Mouse (Mus musculus) lung, postnatal 4 days (tissue): ENCODE measurements around the gene Hmgcll1.

Experiments
- DNase-seq, 2 experiments: peaks; one replicate each; pipeline ENCODE4 v3.0.0; 2021

Gene Hmgcll1

DNA sequence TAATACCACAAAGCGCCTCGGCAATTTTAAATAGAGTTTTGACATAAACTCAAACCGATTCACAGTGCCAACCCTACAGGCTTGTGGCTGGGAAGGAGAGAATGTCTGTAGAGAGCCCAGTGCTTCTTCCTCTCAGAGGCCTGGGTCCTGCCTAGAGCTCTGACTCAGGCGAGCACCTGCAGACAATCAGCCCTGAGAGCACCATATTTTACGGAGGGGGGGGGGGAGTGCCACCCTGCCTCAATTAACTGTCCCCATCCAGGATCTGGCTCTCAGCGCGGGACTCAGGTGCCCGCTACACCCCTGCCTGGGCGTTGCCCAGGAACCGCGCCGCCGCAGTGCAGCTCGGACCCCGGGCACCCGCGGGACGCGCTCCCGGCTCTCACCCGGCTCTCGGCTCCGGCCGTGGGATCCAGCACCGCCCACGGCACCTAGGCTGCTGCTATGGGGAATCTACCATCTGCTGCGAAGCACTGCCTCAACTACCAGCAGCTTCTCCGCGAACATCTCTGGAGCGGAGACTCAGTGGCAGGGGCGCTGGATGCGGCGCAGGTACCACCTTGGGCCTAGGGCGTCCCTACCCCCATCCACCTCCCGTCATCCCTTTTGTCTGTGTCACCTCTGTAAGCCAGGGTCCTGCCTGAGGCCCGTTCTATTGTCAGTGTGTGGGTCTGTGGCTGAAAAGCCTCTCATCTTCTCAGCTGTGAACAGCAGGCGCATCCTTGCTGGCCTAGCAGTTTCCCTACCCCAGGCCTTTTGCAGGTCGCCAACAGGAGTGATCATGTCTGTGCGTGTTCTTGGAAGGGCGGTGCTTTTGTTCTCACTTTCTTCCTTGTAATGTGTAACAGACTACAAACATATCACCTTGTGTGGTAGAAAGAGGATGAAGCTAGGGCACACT is at the start of gene Hmgcll1:
Hmgcll1 (plus strand) TSS at position 225 of the 901 bp plus-strand sequence.
- peak; percentile 17 to 39 for DNase-seq

GRCm38 (mm10) chr9:75980097-75980496 is 34.6 kb upstream of the Hmgcll1 start:
- no peak for DNase-seq

- DNase-seq: no peak
Observed at GRCm38 (mm10) chr9:75981139-75981538, 33.5 kb upstream of the Hmgcll1 start.

DNA sequence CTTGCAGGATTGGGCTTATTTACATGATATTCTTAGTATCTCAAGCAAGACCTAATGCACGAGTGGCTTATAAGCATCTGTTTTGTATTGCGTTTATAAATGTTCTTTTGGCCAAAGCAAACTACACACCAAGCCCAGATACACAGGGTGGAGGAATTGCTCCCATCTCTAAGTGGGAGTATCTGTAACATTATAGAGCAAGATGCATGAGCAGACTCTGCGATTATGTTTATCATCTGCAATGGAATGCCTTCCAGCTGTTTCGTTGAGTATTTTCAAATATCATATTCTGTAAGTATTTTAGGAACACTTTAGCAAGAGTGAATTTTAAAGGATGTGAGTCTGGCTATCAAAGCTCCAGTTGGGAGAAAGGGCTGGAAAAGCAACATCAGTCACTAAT is 25.2 kb upstream of the Hmgcll1 start:
- DNase-seq: no peak

DNA sequence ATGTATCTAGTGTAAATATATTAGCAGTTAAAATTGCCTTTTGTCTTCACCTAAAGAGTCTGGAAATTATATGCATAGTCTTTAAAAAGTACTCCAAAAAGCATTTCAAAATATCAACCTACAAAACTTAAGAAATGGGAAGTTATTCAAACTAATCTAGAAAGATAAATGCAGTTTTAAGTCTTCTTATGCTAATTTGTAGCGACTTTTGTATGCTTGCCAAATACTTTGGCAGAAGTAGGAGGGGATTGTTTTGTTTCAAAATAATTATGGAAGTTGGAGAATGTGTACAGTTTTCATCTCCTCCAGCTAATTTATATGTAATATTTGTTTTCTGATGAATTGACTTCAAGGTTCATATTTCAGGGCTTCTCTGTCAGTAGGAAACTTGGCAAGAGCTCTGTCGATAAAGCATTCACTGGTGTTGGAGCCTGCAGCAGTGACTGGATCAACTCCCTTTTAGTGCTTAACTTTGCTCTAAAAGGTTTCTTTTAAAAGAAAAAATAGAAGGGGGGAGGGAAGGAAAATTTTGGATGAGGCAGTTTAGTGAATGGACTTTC is 15.8 kb upstream of the Hmgcll1 start:
- no peak for DNase-seq

DNA sequence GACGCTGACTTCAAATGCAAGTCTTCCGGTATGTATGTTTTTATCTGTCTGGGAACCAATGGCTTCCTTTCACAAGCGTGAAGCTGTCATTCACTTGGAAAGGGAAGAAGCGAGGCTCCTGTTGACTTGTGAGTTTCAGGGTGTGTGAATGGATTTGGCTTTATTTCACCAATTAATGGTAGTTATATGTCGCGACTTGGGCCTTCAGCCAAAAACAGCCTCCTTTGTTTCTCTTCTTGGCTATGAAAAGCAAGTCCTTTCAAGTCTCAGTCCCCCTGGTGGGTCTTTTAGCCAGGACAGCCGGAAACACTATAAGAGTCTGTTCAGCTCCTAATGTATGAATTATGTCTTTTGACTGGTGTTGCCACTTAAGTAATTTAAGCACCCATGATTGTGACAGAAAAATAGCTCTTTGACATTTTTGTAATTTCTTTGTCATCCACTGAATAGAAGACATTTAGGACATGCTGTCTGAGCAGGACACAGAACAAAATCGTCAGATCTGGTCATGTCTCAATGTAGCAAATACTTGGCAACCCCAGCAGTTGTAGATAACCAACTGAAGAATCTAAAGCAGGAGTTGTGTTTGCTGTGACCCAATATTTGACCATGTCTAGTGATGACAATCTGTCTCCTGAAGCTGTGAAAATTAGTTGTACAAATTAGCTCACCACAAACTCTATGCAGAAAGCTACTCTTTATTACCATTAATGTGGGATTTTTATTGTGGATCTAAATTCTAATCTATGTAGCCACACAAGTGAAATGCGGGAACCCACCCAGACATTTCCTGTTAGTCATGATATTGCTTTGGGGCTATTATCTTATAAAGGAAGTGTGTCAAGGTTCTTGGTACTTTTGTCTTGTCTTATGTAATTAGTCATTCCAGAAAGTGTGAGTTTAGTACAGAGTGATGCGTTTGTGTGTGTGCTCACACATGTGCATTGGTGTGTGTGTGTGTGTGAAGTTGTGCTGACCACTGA is 13.5 kb upstream of the Hmgcll1 start:
- no peak for DNase-seq

GRCm38 (mm10) chr9:76003066-76003465 is 11.6 kb upstream of the Hmgcll1 start:
- no peak for DNase-seq

- peak; percentile 31 to 39 for DNase-seq
Observed at GRCm38 (mm10) chr9:76003637-76004036, 11.0 kb upstream of the Hmgcll1 start.

DNA sequence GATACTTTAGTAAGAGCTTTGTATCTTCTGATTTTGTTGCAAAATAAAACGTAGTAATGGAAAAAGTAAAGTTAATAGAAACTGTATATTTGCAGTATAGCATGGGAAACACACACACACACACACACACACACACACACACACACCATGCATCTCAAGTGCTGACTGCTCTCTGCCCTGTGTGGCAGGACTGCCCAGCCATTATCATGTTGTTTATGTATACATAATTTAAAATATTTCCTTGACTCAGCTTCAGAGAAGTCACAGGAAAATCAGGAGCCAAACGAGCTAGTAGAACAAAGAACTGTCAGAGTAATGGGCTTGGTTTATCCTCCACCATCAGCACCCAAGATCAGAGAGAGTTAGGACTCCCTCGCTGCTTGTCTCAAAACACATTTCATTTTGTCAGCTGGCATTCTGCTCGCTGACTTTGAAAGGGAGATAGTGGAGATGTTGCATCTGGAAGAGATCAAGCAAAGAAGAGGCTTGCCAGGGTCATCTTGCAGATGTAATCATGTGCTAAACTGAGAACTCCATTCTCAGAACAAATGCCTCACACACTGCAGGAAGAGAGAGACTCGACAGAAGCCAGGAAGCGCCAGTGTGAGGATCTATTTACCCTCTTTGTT is 7.2 kb upstream of the Hmgcll1 start:
- DNase-seq: peak; percentile 54 to 65

DNA sequence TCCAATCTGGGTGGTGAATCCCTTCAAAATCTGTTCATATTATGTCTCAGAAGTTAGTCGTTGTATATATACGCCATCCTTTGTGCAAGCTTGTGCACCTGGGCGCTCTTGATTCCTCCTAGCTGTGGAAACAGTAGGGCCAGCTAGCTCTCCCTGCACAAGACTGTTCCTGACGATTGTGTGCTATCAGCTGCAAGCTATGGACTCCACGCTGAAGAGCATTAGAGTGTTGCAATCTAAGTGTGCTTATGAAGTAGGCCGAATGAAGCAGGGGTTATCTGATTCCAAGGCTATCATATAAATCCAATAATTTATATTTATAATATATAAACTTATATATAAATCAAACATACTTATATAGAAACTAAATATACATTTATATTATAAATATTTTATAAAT is 866 bp upstream of the Hmgcll1 start:
- DNase-seq: no peak

GRCm38 (mm10) chr9:76015971-76016370 is 1.3 kb downstream of the Hmgcll1 start:
- DNase-seq: no peak

GRCm38 (mm10) chr9:76016506-76016905 is 1.9 kb downstream of the Hmgcll1 start:
- peak in 1 of 2 experiments; percentile 18 for DNase-seq

DNA sequence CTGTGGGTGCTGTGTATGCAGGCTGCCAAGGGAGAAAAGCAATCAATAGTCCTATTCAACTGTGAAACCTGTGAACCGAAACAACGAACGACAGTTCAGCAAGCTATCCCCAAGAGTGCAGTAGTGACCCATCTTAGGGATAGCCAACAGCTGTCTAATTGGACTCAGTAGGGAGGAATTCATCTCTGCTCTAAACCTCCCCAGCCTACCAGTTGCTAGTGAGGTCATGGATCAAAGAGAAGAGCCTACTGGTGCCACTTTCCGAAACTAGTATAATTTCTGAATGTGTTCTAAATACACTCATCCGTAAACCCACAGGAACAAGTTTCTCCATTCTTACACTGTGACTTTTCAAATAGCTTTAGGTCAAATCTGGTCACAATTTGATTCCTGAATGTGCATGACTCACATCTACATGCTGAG is 8.9 kb downstream of the Hmgcll1 start:
- DNase-seq: no peak

- DNase-seq: peak in 1 of 2 experiments; percentile 53
Observed at GRCm38 (mm10) chr9:76024277-76025246, 9.9 kb downstream of the Hmgcll1 start.

DNA sequence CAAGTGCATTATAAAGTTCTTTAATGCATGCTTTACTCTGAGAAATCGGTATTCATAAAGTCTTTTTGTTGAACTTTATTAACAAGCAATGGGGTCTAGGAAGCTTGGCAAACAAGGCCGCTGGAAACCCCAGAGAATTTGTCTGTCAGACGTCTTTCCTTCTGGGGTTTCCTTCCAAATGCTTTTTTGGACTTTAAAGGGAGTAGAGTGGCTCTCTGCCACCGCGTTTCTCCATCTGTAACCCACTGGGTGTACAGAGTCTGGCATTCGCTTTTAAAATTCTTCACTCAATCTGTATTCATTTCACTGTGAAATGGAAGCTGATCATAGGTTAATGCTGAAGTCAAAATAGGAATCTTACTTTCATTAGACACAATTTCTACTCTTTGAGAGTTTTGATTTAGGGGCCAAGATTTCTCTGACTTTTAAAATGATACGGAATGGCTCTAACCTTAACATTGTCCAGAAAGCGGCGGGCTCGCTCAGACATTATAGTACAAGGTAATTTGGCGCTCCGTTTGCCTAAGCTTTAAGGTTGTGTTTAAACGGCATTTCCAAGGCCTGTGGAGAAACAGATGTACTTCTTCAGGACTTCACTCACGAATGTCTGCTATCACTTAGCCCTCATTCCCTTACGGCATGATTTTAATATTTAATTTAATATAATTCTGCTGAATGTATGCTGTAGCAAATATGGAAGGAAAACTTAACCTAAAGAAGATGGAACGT is 15.0 kb downstream of the Hmgcll1 start:
- no peak for DNase-seq

DNA sequence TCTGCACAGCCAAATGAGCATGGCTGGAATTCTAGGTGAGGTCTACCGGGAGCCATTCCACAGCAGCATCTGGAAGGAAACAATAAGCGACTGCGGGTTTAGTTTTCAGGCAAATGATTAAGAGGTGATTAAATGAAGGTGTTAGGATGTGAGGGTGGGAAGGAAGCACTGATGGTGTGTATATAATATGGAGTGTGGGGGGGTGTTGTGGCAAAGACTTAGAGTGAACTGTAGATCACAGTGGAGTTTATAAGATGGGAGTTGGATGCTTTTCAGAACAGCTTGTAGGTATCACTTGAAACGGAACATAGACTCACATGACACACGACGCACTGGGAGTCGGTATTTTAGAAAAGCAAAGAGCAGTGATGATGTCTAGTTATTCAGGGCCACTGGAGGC is 20.4 kb downstream of the Hmgcll1 start:
- DNase-seq: no peak

DNA sequence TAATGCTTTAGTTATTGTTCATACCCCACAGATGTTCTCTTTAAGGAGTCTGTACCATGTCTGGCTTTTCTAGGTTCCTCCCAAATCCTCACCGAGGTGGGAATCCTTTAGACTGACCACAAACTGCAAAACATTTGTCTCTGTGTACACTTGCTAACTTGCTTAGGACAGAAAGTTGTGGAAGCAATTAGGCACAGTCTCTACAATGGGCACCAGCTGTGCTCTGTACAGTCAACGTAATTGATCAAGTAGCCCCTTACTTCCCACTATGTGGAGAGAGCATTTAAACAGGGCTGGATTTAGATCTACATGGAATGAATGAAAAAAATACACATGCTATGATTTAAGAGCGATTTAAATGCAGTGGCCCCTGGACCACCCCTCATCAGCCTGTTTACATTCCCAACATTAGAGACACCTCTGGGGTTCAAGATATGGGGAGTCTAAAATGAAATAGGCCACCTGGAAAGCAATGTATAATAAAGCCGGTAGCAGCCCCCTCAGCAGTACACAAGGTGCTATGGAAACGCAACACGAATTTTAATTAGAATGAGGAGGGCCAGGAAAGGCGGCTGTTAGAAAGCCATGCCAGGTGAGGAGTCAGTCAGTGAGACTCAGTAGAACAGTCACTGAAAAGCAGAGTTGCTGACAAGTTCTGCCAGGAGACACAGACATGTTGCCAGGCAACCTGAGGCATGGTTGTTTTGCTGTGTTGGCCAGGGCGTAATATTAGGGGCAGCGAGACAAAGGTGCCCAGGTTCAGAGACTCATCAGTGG is 23.9 kb downstream of the Hmgcll1 start:
- DNase-seq: no peak

DNA sequence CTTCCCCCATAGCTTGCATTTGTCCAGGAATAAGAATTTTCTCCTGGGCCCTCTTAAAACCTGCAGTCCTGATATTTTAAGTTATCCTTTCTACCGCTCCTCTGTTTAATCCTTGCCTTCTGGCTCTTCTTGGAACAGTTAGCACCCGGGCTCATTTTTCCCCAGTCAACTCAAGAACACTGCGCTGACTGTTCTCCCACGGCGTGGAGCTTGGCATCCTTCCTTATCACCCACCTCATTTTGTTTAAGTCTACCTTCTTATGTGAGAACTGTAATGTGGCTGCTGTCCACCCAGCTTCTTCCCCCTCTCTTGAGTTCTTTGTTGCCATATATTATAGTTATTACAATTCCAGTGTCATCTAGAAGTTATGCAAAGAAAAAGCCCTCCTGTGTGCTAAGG is 25.1 kb downstream of the Hmgcll1 start:
- DNase-seq: no peak

DNA sequence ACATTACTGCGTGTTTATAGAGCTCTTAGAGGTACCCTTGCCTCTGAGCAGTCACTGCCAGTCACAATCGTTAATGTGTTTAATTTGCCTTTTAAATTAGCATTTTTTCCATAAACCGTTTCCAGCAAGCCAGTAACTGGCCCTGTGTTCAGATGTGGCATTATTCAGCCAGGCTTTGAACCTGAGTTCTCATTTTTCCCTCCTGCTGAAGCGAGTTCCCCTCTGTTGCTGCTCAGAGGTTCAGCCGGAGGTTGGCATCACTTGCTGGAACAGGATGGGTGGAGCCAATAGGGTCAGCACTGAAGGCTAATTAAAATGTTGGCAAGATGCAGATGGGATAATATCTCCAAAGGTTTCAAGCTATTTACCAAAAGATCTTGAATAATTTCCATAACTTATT is 28.7 kb downstream of the Hmgcll1 start:
- DNase-seq: no peak

- no peak for DNase-seq
Observed at GRCm38 (mm10) chr9:76060935-76061334, 46.3 kb downstream of the Hmgcll1 start.
